Mouse (Mus musculus) testis, adult 2 months (tissue): ENCODE results near the gene Tmtc4.

Experiments
- CTCF ChIP-seq: fragments of 200-500 bp; IDR thresholded peaks from 2 replicates; pipeline ENCODE4 v1.5.1; 2012; ENCODE audit warnings: low read depth, mild to moderate bottlenecking, inconsistent platforms, low read length, moderate library complexity; ENCODE audit not compliant: control insufficient read depth, insufficient read depth, insufficient replicate concordance
- POLR2A ChIP-seq: fragments of 200-500 bp; IDR thresholded peaks from 2 replicates; pipeline ENCODE4 v1.6.1; 2012; ENCODE audit warnings: low read depth, mild to moderate bottlenecking, inconsistent platforms, low read length, moderate library complexity; ENCODE audit not compliant: control insufficient read depth

GRCm38 (mm10) chr14:122943475-122943853 is 40.4 kb downstream of the Tmtc4 start:
- TF ChIP-seq CTCF (no peak), POLR2A (no peak)
